Mouse (Mus musculus): Measurements from ENCODE around the gene Tatdn3.

The Tatdn3 gene

GRCm38 (mm10) chr1:191075199-191075883 is 12.6 kb upstream of the Tatdn3 start:
- DNase-seq (ENCODE audit: low read depth, low spot score) = no peak

DNA sequence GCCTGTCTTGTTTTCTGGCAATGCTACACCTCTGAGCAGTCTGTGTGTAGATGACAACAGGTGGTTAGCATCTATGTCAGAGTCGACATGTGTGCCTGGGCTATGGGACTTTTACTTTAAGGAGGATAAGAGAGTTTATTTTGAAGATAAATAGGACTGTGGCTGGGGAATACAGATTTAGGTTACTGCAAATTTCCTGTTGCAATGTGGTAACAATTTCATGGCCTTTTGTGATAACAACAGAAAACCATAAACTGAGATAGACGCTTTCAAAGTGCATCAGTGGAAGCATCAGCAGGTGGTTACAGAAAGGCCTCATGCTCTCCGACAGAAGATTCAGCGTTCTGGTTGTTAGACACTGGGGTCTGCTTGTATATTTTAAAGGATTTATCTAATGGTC is 10.8 kb upstream of the Tatdn3 start:
- no peak for DNase-seq (ENCODE audit: low read depth, low spot score)

GRCm38 (mm10) chr1:191073001-191073400 is 10.3 kb upstream of the Tatdn3 start:
- DNase-seq (ENCODE audit: low read depth, low spot score) = no peak

DNA sequence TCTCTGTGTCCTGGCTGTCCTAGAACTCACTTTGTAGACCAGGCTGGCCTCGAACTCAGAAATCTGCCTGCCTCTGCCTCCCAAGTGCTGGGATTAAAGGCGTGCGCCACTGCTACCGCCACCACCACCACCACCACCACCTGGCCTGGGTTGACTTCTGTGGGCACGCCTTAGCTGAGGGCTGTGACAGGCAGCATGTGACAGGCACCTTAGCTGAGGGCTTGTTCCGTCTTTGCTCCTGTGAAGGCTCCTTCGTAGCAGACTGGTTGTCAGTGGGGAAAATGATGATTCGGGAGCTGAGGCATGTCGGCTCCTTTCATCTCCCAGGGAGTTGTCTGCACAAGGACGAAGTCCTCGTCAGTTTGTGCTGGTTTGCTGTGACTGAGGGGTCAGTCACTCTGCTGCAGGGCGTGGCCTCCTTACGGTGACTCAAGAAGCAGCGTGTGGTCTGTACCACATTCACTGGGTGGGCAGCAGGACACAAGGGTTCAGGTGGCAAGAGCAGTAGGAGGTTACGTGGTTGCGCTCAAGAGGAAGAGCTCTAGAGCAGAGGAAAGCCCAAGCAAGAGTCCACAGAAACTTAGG is 9.7 kb upstream of the Tatdn3 start:
- DNase-seq (ENCODE audit: low read depth, low spot score) = no peak

DNA sequence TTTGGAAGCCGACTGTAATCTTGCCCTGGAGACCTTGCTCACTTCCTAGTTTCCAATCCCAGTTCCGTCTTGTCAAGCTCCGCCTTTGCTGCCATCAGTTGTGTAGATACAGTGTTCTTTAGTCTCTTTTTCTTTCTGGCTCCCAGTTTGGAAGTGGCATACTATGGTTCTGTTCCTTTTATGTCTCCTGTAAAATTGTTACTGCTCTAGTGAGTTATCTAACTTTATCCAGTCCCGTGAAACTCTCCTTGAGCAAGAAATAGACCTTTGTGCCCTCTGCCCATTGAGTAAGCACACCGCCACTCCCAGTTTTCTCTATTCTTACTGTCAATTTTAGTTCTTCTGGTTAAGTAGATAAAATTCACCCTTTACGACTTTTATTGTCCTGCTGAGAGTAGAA is 8.9 kb upstream of the Tatdn3 start:
- no peak for DNase-seq (ENCODE audit: low read depth, low spot score)

GRCm38 (mm10) chr1:191070259-191070658 is 7.5 kb upstream of the Tatdn3 start:
- DNase-seq (ENCODE audit: low read depth, low spot score) = no peak

- no peak for DNase-seq (ENCODE audit: low read depth, low spot score)
Measured at GRCm38 (mm10) chr1:191068377-191068776, 5.6 kb upstream of the Tatdn3 start.

DNA sequence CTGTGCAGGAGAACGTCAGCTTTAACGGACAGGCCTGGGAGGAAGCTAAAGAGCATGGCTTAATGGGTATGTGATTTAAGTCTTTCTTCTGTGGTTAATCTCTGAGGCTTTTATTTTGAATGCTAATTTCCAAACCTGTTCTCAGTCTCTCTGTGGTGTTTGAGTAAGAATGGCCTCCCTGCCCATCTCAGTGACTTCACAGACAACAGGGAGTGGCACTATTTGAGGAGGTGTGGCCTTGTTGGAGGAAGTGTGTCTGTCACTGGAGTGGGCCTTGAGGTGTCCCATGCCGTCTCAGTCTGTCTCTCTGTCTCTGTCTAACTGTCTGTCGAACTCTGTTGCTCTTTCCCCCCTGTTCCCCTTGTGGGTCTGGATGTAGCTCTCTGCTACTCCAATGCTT is 2.5 kb upstream of the Tatdn3 start:
- DNase-seq (ENCODE audit: low read depth, low spot score) = no peak

- no peak for DNase-seq (ENCODE audit: low read depth, low spot score)
Measured at GRCm38 (mm10) chr1:191064535-191064934, 1.8 kb upstream of the Tatdn3 start.

- no peak for DNase-seq (ENCODE audit: low read depth, low spot score)
Measured at GRCm38 (mm10) chr1:191063700-191064099, 968 bp upstream of the Tatdn3 start.

GRCm38 (mm10) chr1:191062241-191062780 is 421 bp downstream of the Tatdn3 start:
- DNase-seq (ENCODE audit: low read depth, low spot score) = no peak

- no peak for DNase-seq (ENCODE audit: low read depth, low spot score)
Measured at GRCm38 (mm10) chr1:191057461-191057860, 5.3 kb downstream of the Tatdn3 start.

- no peak for DNase-seq (ENCODE audit: low read depth, low spot score)
Measured at GRCm38 (mm10) chr1:191055533-191055873, 7.2 kb downstream of the Tatdn3 start.

DNA sequence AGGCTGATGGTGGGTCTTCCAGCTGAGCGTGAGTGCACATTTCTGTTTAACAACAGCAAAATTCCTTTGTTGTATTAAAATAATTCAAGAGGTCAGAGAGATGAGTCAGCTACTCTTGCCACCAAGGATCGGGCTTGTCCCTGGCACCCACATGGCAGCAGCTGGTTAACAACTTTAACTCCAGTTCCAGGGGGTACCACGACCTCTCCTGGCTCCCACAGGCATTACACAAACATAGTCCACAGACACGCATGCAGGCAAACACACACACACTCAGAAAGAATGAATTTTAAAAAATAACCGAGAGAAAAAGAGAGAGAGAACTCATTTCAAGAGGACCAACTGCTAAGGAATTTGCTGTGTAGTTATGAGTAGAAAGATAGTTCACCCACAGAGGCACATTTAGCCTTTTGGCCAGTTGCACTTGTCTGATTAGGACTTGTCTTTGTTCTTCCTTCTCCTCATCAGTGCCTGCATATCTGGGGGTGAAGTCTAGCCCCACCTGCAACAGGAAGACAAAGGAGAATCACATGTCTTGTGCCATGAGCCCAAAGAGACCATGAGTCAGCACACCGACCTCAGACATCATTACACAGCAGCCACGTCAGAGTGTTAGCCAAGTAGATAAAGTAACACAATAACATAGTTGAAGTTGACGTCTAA is 7.7 kb downstream of the Tatdn3 start:
- no peak for DNase-seq (ENCODE audit: low read depth, low spot score)

DNA sequence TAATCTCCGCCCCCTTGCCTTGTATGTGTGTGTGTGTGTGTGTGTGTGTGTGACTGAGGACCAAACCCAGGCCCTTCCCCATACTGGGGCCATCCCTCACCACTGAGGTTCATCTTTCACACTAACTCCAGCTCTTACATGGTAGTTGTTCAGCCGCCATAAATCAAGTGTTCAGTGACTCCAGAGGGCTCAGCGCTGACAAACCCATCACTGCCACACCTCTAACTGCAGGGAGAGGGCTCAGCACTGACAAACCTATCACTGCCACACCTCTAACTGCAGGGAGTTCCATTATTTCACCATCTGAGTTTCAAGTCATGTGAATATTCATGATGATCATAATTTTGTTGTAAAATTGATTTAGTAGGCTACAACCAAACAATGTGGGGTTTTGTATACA is 9.2 kb downstream of the Tatdn3 start:
- no peak for DNase-seq (ENCODE audit: low read depth, low spot score)

DNA sequence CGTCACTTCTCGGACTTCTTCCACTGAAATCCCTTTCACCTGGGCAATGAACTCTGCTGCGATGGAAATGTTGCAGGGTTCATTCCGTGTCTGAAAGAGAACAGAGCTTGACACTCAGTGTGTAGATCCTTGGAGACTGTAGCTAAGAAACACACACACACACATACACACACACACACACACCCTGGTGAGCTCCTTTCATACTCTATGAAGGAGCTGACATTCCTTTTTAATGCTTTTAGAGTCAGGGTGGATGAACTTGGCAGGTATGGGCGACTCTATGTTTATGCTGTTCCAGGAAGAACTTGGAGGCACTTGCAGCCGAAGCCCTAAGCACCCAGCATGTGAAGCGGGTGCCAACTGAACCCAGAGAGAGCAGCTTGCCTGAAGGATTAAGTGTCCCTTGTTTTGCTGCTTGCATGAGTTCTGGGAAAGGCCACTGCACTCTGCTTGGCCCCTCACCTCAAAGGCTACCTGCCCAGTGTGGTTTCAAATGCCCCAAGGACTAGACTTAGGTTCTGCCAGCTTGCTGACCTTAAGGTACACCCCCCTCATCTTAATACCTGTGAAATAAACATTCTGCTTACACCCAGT is 16.4 kb downstream of the Tatdn3 start:
- DNase-seq (ENCODE audit: low read depth, low spot score) = no peak

- DNase-seq (ENCODE audit: low read depth, low spot score) = no peak
Measured at GRCm38 (mm10) chr1:191045264-191045663, 17.5 kb downstream of the Tatdn3 start.

GRCm38 (mm10) chr1:191042688-191043087 is 20.0 kb downstream of the Tatdn3 start:
- no peak for DNase-seq (ENCODE audit: low read depth, low spot score)

GRCm38 (mm10) chr1:191042106-191042505 is 20.6 kb downstream of the Tatdn3 start:
- DNase-seq (ENCODE audit: low read depth, low spot score) = no peak

GRCm38 (mm10) chr1:191041352-191041751 is 21.4 kb downstream of the Tatdn3 start:
- DNase-seq (ENCODE audit: low read depth, low spot score) = no peak

GRCm38 (mm10) chr1:191037999-191038398 is 24.7 kb downstream of the Tatdn3 start:
- no peak for DNase-seq (ENCODE audit: low read depth, low spot score)

DNA sequence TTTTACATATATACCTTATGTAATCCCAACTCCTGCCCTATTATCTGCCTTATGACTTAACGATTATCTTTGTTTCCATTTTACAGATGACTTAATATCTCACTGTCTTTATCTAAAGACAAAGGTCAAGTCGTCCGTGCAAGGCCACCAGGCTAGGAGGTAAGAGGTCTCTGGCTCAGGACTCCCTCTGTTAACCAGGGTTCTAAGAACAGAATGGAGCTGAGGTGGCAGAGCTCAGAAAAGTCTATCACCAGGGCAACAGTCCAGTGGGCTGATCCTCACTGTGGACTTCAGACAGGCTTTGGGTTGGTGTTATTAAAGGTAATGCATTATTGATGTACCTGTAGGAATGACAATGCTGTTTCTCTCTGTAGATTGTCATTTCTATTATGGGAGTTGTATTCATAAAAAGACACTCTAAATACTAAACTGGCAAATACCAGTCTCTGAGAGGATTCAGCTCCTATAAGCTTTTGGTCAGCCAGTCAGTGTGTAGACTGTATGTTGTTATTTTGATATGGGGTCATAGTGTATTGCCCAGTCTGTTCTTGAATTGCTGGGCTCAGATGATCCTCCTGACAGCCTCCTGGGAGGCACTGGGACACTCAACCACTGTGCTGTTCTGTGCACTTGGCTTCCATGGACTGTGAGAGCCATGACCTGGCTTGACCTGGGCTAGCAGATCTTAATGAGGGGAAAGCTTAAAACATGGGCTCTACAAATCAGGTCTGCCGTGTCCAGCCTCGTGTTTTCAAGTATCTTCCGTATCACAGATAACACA is 26.0 kb downstream of the Tatdn3 start, which contains the start of gene Spata45:
Gene Spata45, plus strand, starts transcription at position 86 of the 781 bp plus-strand sequence.
- no peak for DNase-seq (ENCODE audit: low read depth, low spot score)
